Mouse (Mus musculus) kidney, postnatal 14 days (tissue): Measurements from ENCODE around the gene Prn.

Source experiments
- DNase-seq: peaks from one replicate; pipeline ENCODE4 v3.0.0; 2022; ENCODE audit warnings: mixed read lengths

Prn gene

DNA sequence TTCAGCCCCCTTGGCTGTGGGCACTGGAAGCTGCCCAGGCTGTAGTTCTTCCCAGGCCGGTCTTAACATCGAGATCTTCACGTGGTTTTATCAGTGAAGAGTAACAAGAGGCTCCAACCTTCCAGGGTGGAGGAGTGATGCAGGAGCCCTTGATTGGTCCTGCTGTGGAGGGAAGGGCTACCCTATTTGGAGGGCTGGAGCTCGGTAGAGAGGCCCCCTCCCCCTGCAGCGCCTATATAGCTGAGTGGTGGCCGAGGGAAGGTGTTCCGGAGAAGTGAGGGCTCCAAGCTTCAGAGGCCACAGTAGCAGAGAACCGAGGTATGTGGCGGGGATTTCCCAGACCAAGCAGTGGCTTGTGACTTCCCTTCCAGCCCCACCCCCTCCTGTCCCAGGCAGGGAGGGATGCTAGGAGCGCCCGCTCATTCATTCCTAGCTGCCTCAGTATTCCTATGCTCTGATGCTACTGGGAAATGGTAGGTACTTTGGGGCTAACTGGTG is 40.9 kb downstream of the Prn start, which contains the start of gene Prnd:
TSS of gene Prnd (plus strand) at position 264 of the 498 bp plus-strand sequence.
- no peak for DNase-seq

- no peak for DNase-seq
These were observed 42.7 kb downstream of the Prn start for GRCm38 (mm10) chr2:131952456-131952855.

- DNase-seq = no peak
These were observed 43.3 kb downstream of the Prn start for GRCm38 (mm10) chr2:131952961-131953538.

- DNase-seq = no peak
These were observed 44.0 kb downstream of the Prn start for GRCm38 (mm10) chr2:131953711-131954110.

DNA sequence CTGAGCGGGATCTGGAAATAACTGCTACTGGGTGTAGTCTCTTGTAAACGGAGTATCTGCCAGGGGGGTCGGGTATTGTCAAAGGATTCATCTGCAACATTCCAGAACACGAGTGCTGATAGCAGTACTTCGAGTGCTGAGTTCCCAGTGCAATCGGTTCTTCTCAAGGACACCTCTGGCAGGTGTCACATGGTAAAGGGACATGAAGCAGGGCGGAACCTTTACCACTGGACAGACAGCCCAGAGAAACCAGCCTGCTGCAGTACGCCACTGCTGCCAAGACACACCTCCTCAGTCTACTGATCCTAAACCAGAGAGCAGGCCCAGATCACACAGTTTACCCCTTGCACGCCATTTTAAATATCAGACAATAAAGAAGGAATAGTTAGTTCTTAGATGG is 45.1 kb downstream of the Prn start:
- DNase-seq = no peak

GRCm38 (mm10) chr2:131955264-131955663 is 45.5 kb downstream of the Prn start:
- DNase-seq = peak; percentile 46

DNA sequence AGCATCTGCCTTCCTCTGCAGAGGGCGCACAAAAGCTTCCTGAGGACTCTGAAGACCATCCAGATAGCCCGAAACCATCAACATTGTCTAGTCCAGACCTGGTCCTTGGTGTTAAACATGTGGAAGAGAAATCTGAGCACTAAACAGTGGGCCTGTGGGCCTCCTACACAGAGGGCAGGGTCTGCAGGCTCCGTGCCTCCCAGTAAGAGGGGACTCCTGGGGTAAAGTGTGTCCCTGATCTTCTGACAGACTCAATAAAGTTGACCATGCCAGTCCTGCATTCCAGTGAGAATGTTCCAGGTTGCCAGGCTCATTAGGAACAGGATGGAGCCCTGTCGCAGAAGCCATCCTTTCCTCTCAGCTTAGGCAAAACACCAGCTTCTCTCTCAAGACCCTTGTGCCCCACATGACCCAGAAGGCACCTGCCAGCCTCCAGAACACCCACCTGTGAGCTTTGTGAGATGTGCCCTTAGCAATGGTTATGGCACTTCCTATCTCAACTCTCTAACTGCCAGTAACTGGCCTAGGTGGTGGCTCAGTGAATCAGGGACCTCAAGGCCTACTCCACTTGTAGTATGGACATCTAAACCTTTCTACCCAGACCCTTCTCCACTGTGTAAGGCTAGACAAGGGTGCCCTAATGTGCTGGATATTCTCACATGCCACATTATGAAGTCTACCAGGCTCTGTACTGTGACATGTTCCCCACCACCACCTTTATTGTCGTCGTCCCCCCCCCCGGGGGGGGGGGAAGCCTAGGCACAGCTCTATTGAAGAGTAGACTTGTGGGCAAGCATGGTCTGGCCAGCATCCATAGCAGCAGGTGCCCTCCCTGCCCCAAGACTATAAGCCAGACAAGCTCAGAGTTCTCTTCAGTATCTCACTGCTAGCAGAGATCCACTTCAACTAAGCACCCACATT is 46.8 kb downstream of the Prn start:
- DNase-seq = no peak

DNA sequence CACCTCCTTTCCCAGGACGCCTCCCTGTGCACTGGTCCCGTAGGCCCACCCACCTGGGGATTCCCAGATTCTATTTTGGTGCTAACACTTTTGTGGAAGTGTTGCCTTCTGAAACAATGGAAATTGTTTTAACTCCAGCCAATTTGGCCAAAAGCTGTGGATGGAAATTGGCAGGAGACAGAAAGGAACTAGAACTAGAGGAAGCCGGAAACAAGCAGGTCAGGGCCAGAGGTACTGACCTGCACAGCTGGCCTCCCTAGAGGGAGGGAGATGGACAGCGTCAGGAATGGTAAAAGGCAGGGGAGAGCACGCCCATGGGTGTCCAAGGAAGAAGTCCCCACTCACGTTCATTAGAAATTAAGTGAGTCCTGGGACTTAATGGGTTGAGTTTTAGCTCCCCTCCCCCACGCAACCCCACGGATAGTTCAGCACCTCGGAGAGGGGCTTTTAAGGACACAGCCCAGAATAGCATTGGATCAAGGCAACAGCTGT is 48.0 kb downstream of the Prn start:
- DNase-seq = peak; percentile 56

GRCm38 (mm10) chr2:131961671-131962070 is 51.9 kb downstream of the Prn start:
- no peak for DNase-seq

DNA sequence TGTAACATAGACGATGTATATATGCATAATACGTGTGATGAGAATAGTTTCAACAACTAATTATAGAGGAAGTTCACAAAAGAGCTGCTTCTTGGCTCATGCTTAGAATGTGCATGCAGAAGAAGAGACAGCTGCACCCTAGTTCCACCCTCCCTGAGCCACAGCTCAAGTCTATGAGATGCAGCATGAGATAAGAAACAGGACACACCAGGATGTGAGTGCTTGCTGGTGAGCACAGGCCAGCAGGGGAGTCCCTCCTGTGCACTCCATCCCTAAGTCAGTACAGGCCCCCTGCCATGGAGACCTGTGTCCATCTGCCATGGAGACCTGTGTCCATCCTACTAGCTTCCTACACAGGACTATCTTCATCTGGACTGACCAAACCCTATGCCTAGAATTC is 60.8 kb downstream of the Prn start:
- DNase-seq = no peak

- no peak for DNase-seq
These were observed 61.3 kb downstream of the Prn start for GRCm38 (mm10) chr2:131971098-131971497.

DNA sequence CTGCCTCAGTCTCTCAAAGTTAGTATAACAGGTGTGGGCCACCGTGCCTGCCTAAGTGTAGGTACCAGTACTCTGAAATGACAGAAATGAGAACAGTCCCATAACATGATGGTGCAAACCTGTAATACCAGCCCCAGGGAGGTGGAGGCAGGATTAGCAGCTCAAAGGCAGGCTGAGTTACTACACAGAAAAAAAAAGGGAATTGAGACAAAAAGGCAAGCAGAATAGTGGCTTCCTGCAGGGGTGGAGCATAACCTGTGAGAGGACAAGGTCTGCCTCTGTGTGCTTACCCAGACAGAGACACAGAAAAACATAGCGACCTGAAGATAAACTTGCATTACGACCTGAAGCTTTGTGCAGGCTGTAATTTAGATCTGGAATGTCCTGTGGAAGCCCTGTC is 66.9 kb downstream of the Prn start:
- DNase-seq = no peak

- DNase-seq = peak; percentile 75
These were observed 71.1 kb downstream of the Prn start for GRCm38 (mm10) chr2:131980866-131981265.

DNA sequence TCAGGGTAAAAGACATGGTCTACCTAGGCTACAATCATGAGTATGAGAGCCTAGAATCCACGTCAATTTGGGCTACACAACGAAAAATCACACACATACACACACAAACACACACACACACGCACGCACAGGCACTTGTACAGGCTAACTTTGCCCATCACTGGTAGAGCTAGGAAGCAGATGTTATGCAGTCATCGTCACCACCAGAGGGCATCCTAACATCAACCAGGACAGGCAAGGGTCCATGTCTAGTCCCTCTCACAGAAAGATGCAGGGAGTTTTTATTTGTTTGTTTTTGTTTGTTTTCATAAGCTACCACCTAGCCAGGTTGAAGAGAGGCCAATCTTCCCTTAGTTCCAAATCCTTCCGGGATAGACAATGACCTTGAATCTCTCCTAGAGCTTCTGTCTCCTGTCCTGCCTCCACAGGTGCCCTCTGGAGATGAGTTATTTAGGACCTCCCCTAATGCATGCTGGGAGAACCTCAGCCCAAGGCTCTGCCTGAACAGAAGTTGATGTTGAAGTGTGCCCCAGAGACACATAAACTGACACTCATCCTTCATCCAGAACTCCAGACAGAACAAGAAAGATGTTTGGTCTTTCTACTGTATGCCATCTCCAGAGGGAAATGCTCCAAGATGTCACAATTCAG is 72.9 kb downstream of the Prn start:
- DNase-seq = peak; percentile 75

GRCm38 (mm10) chr2:131987950-131988349 is 78.2 kb downstream of the Prn start:
- no peak for DNase-seq

GRCm38 (mm10) chr2:131988550-131988949 is 78.8 kb downstream of the Prn start:
- DNase-seq = no peak

- no peak for DNase-seq
These were observed 82.7 kb downstream of the Prn start for GRCm38 (mm10) chr2:131992487-131992886.

- DNase-seq = no peak
These were observed 83.4 kb downstream of the Prn start for GRCm38 (mm10) chr2:131993151-131993550.

- DNase-seq = no peak
These were observed 83.9 kb downstream of the Prn start for GRCm38 (mm10) chr2:131993563-131994088.

- no peak for DNase-seq
These were observed 85.2 kb downstream of the Prn start for GRCm38 (mm10) chr2:131994971-131995370.

DNA sequence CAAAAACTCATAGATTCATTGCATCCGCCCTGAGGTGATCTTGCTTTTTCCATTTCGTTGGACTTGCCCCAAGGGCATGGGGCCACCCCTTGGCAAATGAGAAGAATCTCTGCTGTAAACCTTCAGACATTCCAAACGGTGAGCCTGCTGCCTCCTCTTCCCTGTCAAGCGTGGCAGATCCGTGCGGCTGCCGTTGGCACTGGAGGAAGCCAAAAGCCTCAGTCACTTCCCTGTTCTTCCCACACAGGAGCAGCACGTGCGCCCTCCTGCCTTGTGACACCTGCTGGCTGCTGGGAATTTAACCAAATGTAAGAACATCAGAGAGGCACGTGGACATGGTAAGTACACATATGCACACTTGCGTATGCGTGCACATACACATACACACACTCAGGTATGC is 86.0 kb downstream of the Prn start:
- no peak for DNase-seq

GRCm38 (mm10) chr2:131996369-131996768 is 86.6 kb downstream of the Prn start:
- no peak for DNase-seq

DNA sequence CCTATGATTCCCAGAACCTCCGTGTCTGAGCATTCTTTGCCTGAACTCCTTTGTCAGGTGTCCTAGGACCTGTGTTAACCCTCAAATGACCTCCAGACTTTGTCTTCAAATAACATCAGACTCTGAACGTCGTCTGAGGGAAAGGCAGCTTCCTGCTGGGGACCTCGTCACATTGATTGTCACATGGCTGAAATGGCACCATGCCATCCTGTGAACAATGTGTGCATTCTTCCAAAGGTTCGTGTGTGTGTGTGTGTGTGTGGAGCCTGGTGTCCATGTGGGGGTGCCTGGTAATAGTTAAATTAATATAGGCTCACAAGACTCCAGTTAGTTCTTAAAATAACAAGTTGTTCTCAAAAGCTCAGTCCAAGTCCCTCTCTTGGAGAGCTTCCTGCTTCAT is 87.6 kb downstream of the Prn start:
- no peak for DNase-seq
